Mouse (Mus musculus) macrophage (primary cell): ENCODE data around the gene Hist1h3b. TPM values are rescaled to one million over a fixed set of nuclear protein-coding genes. Genes with fewer than 3 reads are reported as not detected.
A peak's percentile ranks its signal among the peaks of the same experiment; 100 is the strongest.
"Not testable (repeated sequence)": the region's sequence is repeated elsewhere in the genome, so short reads cannot be mapped to it uniquely, and the experiment has no call there.

Experiments
- H3K27ac ChIP-seq: fragments of 350-480 bp; formaldehyde crosslinking; 2 replicates; pipeline ENCODE4 v1.9.0; 2021
- H3K36me3 ChIP-seq: fragments of 350-480 bp; formaldehyde crosslinking; 2 replicates; pipeline ENCODE4 v1.9.0; 2021; ENCODE audit errors: inconsistent target
- H3K4me3 ChIP-seq: fragments of 350-480 bp; formaldehyde crosslinking; 2 replicates; pipeline ENCODE4 v1.9.0; 2021; ENCODE audit errors: inconsistent target
- H3K79me2 ChIP-seq: fragments of 350-480 bp; formaldehyde crosslinking; 2 replicates; pipeline ENCODE4 v1.9.0; 2021; ENCODE audit errors: inconsistent target
- WGBS: methylation state at CpG from one replicate; pipeline ENCODE4 v1.1.7; 2026; ENCODE audit warnings: inconsistent platforms; ENCODE audit not compliant: missing documents; 5-methylcytosine and 5-hydroxymethylcytosine counted together
- polyA plus RNA-seq: library from polyadenylated mRNA; stranded (reverse); fragments of 250-400 nt; gene quantifications from 3 replicates; pipeline ENCODE4 v1.2.4, GENCODE M21; 2018; ENCODE audit warnings: inconsistent platforms

The Hist1h3b gene
- polyA plus RNA-seq, 1 experiment from 2014 or later: not detected

DNA sequence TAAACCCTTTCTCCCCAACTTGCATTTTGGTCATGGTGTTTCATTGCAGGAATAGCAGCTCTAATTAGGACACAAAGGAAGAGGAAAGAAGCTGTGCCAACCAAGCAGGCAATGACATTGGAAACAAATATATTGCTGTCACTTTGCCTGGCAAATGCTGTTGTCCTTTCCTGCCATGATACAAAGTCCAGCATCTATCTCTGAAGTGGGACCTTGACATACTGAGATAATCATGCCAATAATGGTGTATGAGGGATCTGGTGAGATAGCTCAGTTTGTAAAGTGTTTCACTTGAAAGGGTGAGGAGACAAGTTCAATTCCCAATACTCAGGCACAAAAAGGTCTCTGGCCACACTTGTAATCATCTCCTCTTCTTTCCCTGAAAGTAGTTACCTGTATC lies 14.7 kb downstream of the Hist1h3b start:
- no peaks in the 10 kb centered on the region for H3K79me2 ChIP-seq
- no peak overlapping the region for H3K4me3 ChIP-seq
- no peaks in the 10 kb centered on the region for H3K36me3 ChIP-seq
- no peak overlapping the region for H3K27ac ChIP-seq

DNA sequence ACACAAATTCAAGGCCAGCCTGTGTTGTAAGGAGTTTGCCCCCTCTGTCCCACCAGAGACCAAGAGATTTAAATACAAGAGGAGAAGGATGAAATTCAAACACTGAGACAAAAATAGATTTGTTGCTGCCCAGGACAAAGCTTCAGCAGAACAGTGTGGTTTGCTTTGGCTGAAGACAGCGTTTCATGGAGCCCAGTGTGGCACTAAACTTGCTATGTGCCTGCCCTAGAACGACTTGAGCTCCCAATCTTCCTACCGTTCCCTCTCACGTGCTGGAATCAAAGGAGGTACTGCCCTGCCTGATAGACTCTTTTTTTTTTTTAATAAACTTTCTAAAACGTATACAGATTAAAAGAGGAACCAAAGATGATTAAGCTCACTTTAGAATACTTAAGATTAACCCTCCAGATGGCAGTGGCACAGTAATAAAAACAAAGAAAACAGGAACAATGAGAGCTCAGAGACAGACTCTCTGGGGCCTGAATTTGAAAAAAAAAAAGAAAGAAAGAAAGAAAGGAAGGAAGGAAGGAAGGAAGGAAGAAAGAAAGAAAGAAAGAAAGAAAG lies 16.8 kb downstream of the Hist1h3b start:
- WGBS: 5% methylated on average over 5 of the region's 5 CpGs
- no peak overlapping the region for H3K27ac ChIP-seq
- no peaks in the 10 kb centered on the region for H3K36me3 ChIP-seq
- no peaks in the 10 kb centered on the region for H3K79me2 ChIP-seq
- no peak overlapping the region for H3K4me3 ChIP-seq

DNA sequence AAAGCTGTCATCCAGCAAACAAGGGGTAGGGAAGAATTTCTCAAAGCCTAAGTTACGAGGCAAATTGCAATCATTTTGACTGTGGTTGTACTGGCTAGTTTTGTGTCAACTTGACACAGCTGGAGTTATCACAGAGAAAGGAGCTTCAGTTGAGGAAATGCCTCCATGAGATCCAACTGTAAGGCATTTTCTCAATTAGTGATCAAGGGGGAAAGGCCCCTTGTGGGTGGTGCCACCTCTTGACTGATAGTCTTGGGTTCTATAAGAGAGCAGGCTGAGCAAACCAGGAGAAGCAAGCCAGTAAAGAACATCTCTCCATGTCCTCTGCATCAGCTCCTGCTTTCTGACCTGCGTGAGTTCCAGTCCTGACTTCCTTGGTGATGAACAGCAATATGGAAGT lies 17.5 kb downstream of the Hist1h3b start, which contains the start of gene Trim38:
Trim38 (plus strand) TSS at position 301 of the 400 bp plus-strand sequence.
- not testable (repeated sequence) for H3K4me3 ChIP-seq, H3K27ac ChIP-seq, H3K36me3 ChIP-seq, H3K79me2 ChIP-seq
- 81% methylated on average over 2 of the region's 2 CpGs for WGBS

DNA sequence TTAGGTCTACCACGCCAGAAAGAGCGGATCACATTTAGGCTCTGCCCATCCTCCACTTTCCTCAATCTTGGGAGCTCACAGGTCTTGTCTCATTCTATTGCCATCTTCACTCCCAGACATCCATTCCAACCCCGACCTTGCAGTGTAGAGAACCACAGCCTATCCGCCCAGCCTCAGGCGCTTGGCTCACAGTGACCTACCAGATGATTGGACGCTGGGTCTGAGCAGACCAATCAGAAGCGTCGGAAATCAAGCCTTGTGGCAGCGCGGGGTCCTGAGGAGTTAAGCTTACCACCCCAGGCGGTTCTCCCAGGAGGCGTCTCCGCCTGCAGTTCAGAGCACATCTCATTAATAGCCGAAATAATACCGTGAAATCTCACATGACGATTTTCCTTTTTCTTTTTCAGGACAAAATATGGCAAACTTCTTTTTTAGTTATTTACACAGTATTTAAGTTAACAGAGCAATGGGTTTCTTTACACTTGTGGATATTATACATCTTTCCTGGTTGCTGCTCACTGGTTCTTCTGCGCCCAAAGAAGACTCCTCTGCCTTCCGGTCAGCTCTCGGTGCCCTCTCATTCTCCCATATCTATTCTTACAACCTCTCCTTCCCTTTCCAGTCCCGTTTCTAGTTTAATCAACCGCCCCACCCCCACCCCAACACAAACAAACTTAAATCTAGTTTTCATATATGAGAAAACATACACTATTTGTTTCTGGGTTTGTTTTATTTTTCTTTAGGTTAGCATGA lies 20.7 kb downstream of the Hist1h3b start:
- no peak overlapping the region for H3K4me3 ChIP-seq
- 57% methylated on average over 21 of the region's 21 CpGs for WGBS

DNA sequence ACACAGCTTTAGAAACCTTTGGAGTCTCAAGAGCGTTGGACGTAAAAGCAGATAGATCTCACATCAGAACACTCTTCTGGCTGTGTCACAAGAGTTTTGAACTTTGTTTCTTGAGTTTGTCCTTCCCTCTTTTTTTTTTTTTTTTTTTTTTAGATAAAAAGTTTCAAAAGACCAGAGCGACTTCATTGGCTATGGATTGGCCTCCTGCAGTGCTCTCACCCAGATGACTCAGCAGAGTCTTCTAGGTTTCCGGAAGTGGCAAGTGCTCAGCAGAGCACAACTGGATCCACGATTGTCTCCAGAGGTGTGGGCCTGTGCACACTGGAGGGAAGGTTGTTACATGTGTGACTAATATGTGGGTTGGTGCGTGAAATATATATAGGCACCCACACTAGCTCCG lies 26.3 kb downstream of the Hist1h3b start:
- WGBS: 69% methylated on average over 7 of the region's 7 CpGs
- no peaks in the 10 kb centered on the region for H3K36me3 ChIP-seq
- H3K27ac ChIP-seq: no peak overlapping the region
- no peaks in the 10 kb centered on the region for H3K79me2 ChIP-seq
- no peak overlapping the region for H3K4me3 ChIP-seq

More for the DNA sequence above, 20.7 kb downstream of the Hist1h3b start:
- H3K36me3 ChIP-seq: no peaks in the 10 kb centered on the region
- no peak overlapping the region for H3K27ac ChIP-seq
- H3K79me2 ChIP-seq: no peaks in the 10 kb centered on the region

DNA sequence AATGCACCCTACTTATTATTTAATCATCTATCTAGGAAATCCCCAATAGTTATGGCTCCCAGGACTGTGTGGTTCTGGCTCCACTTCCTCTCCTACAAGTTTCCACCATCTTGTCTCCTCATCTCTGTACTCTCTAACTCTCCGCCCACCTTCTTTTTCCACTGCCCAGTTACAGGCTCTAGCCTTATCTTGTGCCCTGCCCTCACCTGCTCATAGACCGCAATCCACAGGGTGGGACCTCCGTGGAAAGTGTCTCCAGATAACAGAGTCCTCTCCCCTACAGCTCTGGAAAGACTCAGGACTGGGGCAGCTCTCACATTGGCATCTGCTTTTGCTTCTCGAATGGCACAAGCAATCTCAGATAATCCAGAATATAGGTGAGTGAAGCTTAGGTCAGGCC lies 27.0 kb downstream of the Hist1h3b start:
- H3K79me2 ChIP-seq: no peaks in the 10 kb centered on the region
- no peak overlapping the region for H3K4me3 ChIP-seq
- WGBS: 96% methylated on average over 4 of the region's 4 CpGs
- H3K36me3 ChIP-seq: no peaks in the 10 kb centered on the region
- no peak overlapping the region for H3K27ac ChIP-seq

DNA sequence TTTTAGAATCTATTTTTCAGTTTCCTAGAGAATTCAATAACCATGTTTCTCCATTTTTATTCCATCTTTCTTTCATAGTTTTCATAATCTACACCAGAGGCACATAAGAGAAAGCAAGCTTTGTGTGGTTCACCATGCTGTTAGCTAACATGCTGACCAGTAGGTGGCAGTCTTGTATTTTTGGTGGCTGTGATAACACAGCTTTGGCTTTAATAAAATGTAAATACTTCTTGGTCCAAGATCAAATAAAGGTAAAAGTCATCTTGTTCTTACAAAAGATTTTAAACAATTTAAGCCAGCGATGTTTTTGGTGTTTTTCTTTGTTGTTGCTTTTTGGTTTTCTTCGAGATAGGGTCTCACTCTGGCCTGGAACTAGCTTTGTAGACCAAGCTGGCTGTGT lies 40.5 kb downstream of the Hist1h3b start:
- 43% methylated on average over 2 of the region's 2 CpGs for WGBS
- Histone ChIP-seq H3K79me2 (no peaks in the 10 kb centered on the region), H3K36me3 (no peaks in the 10 kb centered on the region), H3K27ac (no peak overlapping the region), H3K4me3 (no peak overlapping the region)

DNA sequence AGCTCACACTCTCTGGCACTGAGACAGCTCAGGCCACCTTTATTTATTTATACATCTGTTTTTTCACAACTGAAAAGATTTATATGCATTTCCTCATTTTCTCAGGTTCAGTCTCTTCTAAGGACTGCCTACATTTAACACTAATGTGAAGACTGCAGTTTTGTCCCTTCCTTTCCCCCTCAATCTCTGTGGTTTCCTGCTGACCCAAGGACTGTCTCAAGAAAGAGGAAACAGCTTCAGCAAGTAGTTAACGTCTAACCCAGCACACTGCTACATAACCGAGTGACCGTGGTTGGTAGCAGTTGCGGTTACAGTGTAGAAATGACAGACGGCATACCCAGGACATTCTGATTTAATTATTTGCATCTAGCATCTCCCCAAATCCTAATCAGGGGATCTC lies 47.3 kb downstream of the Hist1h3b start:
- no peaks in the 10 kb centered on the region for H3K36me3 ChIP-seq
- H3K79me2 ChIP-seq: no peaks in the 10 kb centered on the region
- WGBS: under 1% methylated on average over 5 of the region's 5 CpGs
- H3K27ac ChIP-seq: peak overlapping the region; percentile 5; the same call in 1 of the 2 replicates
- H3K4me3 ChIP-seq: no peak overlapping the region

Other genes with a start within 250 kb of the Hist1h3b start
- 1.0 to 1.9 TPM in 2 of 3 replicates, not detected in the other for gene Hist1h4h, start 221.2 kb upstream of the Hist1h3b start, polyA plus RNA-seq
- not detected in 3 replicates for gene Hist1h2af, start 218.4 kb upstream of the Hist1h3b start, polyA plus RNA-seq
- not detected in 3 replicates for gene Hist1h3g, start 216.8 kb upstream of the Hist1h3b start, polyA plus RNA-seq
- 0.09 to 0.34 TPM (median 0.15 TPM) in 3 replicates for gene Hist1h2bh, start 208.9 kb upstream of the Hist1h3b start, polyA plus RNA-seq
- gene Hist1h3f, start 208.2 kb upstream of the Hist1h3b start, polyA plus RNA-seq: not detected in 3 replicates
- not detected in 3 replicates for gene Hist1h4f, start 200.6 kb upstream of the Hist1h3b start, polyA plus RNA-seq
- 0.05 to 0.10 TPM (median 0.10 TPM) in 3 replicates for gene Hist1h1d, start 199.0 kb upstream of the Hist1h3b start, polyA plus RNA-seq
- 0.26 TPM in 1 of 3 replicates, not detected in the others for gene Hist1h3e, start 189.9 kb upstream of the Hist1h3b start, polyA plus RNA-seq
- 0.70 to 2.0 TPM (median 0.90 TPM) in 3 replicates for gene Hist1h2ae, start 181.0 kb upstream of the Hist1h3b start, polyA plus RNA-seq
- gene Hist1h2bg, start 180.9 kb upstream of the Hist1h3b start, polyA plus RNA-seq: 0.65 to 7.9 TPM (median 2.9 TPM) in 3 replicates
- not detected in 3 replicates for gene Hist1h2bf, start 178.1 kb upstream of the Hist1h3b start, polyA plus RNA-seq
- gene Hist1h2ad, start 177.9 kb upstream of the Hist1h3b start, polyA plus RNA-seq: not detected in 3 replicates
- 0.13 to 1.1 TPM in 2 of 3 replicates, not detected in the other for gene Hist1h3d, start 176.5 kb upstream of the Hist1h3b start, polyA plus RNA-seq
- 0.13 TPM in 1 of 3 replicates, not detected in the others for gene Hist1h4d, start 170.7 kb upstream of the Hist1h3b start, polyA plus RNA-seq
- gene Hist1h2be, start 131.1 kb upstream of the Hist1h3b start, polyA plus RNA-seq: 0.35 to 1.0 TPM (median 0.76 TPM) in 3 replicates
- 0.16 to 0.34 TPM (median 0.26 TPM) in 3 replicates for gene Hist1h1e, start 129.7 kb upstream of the Hist1h3b start, polyA plus RNA-seq
- 0.20 to 0.36 TPM (median 0.33 TPM) in 3 replicates for gene Hist1h2ac, start 68.3 kb upstream of the Hist1h3b start, polyA plus RNA-seq
- 101 to 170 TPM (median 160 TPM) in 3 replicates for gene Hist1h2bc, start 68.1 kb upstream of the Hist1h3b start, polyA plus RNA-seq
- not detected in 3 replicates for gene Hist1h1t, start 56.5 kb upstream of the Hist1h3b start, polyA plus RNA-seq
- gene Hist1h4c, start 53.8 kb upstream of the Hist1h3b start, polyA plus RNA-seq: 0.53 TPM in 1 of 3 replicates, not detected in the others
- 27.7 to 67.4 TPM (median 36.4 TPM) in 3 replicates for gene Hfe, start 41.4 kb upstream of the Hist1h3b start, polyA plus RNA-seq
- 72.8 to 156 TPM (median 87.8 TPM) in 3 replicates for gene Hist1h1c, start 13.5 kb upstream of the Hist1h3b start, polyA plus RNA-seq
- not detected in 3 replicates for gene Hist1h3c, start 6.7 kb upstream of the Hist1h3b start, polyA plus RNA-seq
- gene Hist1h2bb, start 5.5 kb upstream of the Hist1h3b start, polyA plus RNA-seq: not detected in 3 replicates
- not detected in 3 replicates for gene Hist1h2ab, start 1.1 kb upstream of the Hist1h3b start, polyA plus RNA-seq
- 0.99 TPM in 1 of 3 replicates, not detected in the others for gene Hist1h4b, start 4.7 kb downstream of the Hist1h3b start, polyA plus RNA-seq
- not detected in 3 replicates for gene Hist1h4a, start 9.0 kb downstream of the Hist1h3b start, polyA plus RNA-seq
- gene Hist1h3a, start 10.1 kb downstream of the Hist1h3b start, polyA plus RNA-seq: not detected in 3 replicates
- 0.43 TPM in 1 of 3 replicates, not detected in the others for gene Hist1h1a, start 11.4 kb downstream of the Hist1h3b start, polyA plus RNA-seq
- not detected in 3 replicates for gene Trim38, start 17.6 kb downstream of the Hist1h3b start, polyA plus RNA-seq
- gene Slc17a2, start 54.7 kb downstream of the Hist1h3b start, polyA plus RNA-seq: not detected in 3 replicates
- gene Slc17a3, start 87.2 kb downstream of the Hist1h3b start, polyA plus RNA-seq: not detected in 3 replicates
- gene Slc17a1, start 115.5 kb downstream of the Hist1h3b start, polyA plus RNA-seq: not detected in 3 replicates
- gene Slc17a4, start 162.7 kb downstream of the Hist1h3b start, polyA plus RNA-seq: not detected in 3 replicates
- not detected in 3 replicates for gene Hist1h2ba, start 181.9 kb downstream of the Hist1h3b start, polyA plus RNA-seq
- not detected in 3 replicates for gene Hist1h2aa, start 182.2 kb downstream of the Hist1h3b start, polyA plus RNA-seq
- gene Scgn, start 238.9 kb downstream of the Hist1h3b start, polyA plus RNA-seq: not detected in 3 replicates